Mouse (Mus musculus): ENCODE measurements around the gene Rapgef4. TPM values are rescaled to one million over a fixed set of nuclear protein-coding genes. Genes with fewer than 3 reads are reported as not detected.
A peak's percentile ranks its signal among the peaks of the same experiment; 100 is the strongest.

Gene Rapgef4
- total RNA-seq, 2 experiments from 2014 or later: 85.4 to 88.9 TPM

- intact Hi-C loops (cut with DNase I): no loop called here
- DNase-seq: no peak
Measured at GRCm38 (mm10) chr2:71982868-71983597, 2.0 kb downstream of the Rapgef4 start.

GRCm38 (mm10) chr2:71985730-71986129 is 4.7 kb downstream of the Rapgef4 start:
- intact Hi-C loops (cut with DNase I): no loop called here
- no peak for DNase-seq

- intact Hi-C loops (cut with DNase I): no loop called here
- no peak for DNase-seq
Measured at GRCm38 (mm10) chr2:71986276-71986848, 5.3 kb downstream of the Rapgef4 start.

- DNase-seq: no peak
Measured at GRCm38 (mm10) chr2:71988572-71988971, 7.5 kb downstream of the Rapgef4 start.

GRCm38 (mm10) chr2:71992129-71992528 is 11.1 kb downstream of the Rapgef4 start:
- no peak for DNase-seq
- intact Hi-C loops (cut with DNase I): no loop called here

More at GRCm38 (mm10) chr2:71988572-71988971, 7.5 kb downstream of the Rapgef4 start:
- intact Hi-C loops (cut with DNase I): no loop called here

GRCm38 (mm10) chr2:71993729-71994423 is 12.8 kb downstream of the Rapgef4 start:
- no peak for DNase-seq
- intact Hi-C loops (cut with DNase I): no loop called here

DNA sequence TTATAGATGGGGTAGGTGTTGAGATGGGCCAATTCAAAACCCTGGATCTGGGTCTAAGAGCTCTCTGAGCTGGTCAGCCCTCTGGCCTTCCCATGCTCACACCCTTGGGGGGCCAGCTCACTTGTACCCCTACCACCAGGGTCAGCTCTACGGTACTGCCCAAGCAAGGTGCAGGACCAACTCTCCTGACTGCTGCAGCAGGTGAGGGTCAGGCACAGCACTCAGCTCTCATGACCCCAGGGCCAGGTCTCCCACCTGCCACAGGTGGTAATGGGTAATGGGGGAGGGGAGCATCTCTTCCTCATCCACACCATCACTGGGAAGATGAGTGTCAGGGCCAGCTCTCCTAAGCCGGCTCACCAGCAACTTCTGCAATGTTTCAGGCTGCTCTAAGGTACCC is 17.5 kb downstream of the Rapgef4 start:
- no peak for DNase-seq
- intact Hi-C loops (cut with DNase I): no loop called here

GRCm38 (mm10) chr2:72000102-72000501 is 19.1 kb downstream of the Rapgef4 start:
- intact Hi-C loops (cut with DNase I): no loop called here
- DNase-seq: no peak

DNA sequence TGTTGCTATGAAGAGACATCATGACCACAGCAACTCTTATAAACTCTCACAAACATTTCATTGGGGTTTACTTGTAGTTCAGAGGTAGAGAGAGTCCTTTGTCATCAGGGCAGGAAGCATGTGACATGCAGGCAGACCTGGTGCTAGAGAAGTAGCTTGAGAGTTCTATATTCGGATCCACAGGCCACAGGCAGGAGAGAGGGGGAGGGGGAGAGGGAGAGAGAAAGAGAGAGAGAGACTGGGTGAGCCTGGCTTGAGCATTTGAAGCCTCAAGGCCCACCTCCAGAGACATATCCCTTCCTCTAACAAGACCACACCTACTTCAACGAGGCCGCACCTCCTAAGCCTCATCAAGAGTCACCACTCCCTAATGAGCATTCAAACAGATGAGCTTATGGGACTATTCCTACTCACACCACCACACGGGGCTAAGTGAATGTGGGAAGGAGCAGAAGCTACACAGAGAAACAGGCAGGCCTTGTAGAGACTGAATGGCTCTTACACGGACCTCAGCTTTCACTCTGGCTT is 21.9 kb downstream of the Rapgef4 start:
- intact Hi-C loops (cut with DNase I): no loop called here
- DNase-seq: no peak

- intact Hi-C loops (cut with DNase I): no loop called here
- DNase-seq: no peak
Measured at GRCm38 (mm10) chr2:72003756-72004525, 22.9 kb downstream of the Rapgef4 start.

- intact Hi-C loops (cut with DNase I): no loop called here
- DNase-seq: no peak
Measured at GRCm38 (mm10) chr2:72005051-72005450, 24.0 kb downstream of the Rapgef4 start.

DNA sequence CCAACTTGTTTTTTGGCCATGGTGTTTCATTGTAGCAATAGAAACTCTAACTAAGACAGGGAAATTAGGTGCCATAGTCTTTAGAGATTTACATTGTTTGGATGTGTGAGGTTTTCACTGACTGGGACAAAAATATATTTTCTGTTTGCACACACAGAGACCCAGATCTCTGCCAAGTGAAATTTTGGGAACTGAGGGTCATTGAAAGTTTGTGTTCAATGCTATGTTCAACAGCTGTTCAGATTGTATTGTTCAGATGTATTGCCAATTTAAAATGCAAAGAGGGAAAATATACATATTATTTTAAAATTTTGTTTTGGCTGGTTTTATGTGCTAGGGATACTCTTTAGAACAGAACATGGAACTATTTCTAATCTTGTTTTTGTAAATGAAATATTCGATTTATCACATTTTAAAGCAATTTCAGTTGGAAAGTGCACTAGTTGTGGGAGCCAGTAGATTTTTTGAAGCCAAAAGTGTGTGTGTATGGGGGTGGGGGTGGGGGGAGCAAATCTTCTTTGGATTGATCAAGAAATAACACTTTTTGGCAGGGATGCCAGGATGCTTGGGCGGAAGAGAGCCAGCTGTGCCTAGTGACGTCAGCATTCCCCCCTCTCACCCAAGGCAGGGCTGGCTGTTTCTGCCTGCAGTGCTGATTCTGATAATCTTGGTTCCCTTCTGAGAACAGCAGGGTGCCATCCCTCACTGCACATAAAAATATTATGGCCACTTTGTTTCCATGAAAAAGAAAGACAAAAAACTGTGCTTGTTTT is 28.6 kb downstream of the Rapgef4 start:
- intact Hi-C loops (cut with DNase I): no loop called here
- peak; percentile 39 for DNase-seq

DNA sequence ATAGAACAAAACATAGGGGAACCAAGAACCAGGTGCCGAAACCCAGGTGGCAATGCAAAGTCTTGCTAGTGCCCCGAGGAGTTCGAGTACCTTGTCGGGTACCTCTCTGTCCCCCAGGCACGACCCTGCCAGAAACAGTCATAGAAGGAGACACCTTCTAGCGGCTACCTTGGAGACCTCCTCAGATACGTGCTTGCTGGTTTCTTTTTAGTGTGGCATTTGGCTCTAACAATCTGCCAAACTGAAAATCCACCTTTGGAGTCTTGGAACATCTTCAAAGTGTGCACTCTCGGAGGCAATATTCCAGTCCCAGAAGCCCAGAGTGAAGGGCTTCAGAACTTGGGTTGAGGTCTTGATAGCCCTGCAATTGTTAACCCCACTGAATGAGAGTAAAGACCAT is 34.3 kb downstream of the Rapgef4 start:
- intact Hi-C loops (cut with DNase I): no loop called here
- DNase-seq: no peak

- intact Hi-C loops (cut with DNase I): no loop called here
- no peak for DNase-seq
Measured at GRCm38 (mm10) chr2:72016013-72016412, 35.0 kb downstream of the Rapgef4 start.

DNA sequence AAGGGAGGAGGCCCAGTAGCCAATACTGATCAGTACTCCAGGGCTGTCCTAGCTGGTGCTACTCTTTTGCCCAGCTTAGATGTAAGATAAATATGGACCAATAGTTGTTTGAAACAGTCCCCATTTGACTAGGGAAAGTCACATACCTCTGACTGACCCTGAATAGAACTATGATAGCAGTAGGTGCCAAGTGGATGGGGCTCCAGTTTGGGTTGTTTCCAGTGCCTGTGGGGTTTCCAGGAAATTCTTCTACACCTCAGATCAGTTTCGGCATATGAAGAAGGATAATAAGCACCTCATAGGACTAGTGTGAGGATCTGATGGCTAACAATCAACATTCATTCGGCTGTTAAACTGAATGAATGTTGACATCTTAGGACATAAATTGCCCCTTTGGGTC is 36.1 kb downstream of the Rapgef4 start:
- no peak for DNase-seq
- intact Hi-C loops (cut with DNase I): no loop called here

DNA sequence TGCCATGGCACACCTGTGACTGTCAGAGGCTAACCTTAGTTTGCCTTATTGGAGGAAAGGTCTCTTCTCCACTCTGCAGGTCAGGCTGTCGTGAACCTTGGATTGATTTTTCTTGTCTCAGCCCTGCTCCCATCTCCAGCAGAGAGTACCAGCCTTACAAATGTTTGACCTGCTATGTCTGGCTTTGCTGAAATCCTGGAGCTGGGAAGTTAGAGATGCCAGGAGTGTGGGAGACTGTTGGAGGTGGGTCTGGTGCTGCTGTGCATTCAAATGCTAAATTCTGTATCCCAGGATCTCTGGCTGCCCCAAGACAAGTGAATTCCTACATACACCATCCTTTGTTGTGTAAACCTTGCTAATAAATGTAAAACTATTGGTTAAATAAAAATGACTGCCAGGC is 37.7 kb downstream of the Rapgef4 start:
- intact Hi-C loops (cut with DNase I): no loop called here
- no peak for DNase-seq

DNA sequence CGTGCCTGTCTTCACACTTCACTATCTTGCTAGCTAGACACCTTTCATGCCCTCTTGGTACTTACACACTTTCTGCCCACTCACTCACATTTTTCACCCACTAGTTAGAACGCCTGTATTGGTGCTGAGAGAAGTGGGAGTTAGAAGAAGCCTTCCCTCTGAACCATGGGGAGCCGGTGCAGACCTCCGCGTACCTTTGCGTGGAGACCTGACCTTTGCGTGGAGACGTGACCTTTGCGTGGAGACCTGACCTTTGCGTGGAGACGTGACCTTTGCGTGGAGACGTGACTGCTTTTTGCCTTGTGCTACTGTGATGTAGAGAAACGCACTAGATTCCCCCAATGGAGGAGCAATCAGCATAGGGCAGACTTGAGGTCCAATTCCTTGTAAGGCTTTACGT is 39.7 kb downstream of the Rapgef4 start:
- intact Hi-C loops (cut with DNase I): no loop called here
- DNase-seq: no peak

- intact Hi-C loops (cut with DNase I): no loop called here
- no peak for DNase-seq
Measured at GRCm38 (mm10) chr2:72021440-72021839, 40.4 kb downstream of the Rapgef4 start.

- intact Hi-C loops (cut with DNase I): no loop called here
- peak; percentile 83 for DNase-seq
Measured at GRCm38 (mm10) chr2:72021845-72022244, 40.8 kb downstream of the Rapgef4 start.

GRCm38 (mm10) chr2:72023791-72024190 is 42.8 kb downstream of the Rapgef4 start:
- intact Hi-C loops (cut with DNase I): no loop called here
- DNase-seq: no peak

Measured in left cerebral cortex, postnatal 4 days (tissue).